Mouse (Mus musculus) CD4-positive, CD25-positive, alpha-beta regulatory T cell, adult 2 months (primary cell): ENCODE results near the gene Dcun1d4.
A peak's percentile ranks its signal among the peaks of the same experiment; 100 is the strongest.
"Not testable (repeated sequence)": the region's sequence is repeated elsewhere in the genome, so short reads cannot be mapped to it uniquely, and the experiment has no call there.

ENCODE experiments used
- DNase-seq: peaks from one replicate; pipeline ENCODE4 v3.0.0-alpha.2; 2012; ENCODE audit warnings: low read depth, low spot score

Gene Dcun1d4

GRCm38 (mm10) chr5:73480700-73481099, at the start of gene Dcun1d4:
Dcun1d4 (plus strand) TSS chr5:73481000.
- no peak for DNase-seq

GRCm38 (mm10) chr5:73431581-73431980, 49.2 kb upstream of the Dcun1d4 start:
- peak; percentile 69 for DNase-seq

DNA sequence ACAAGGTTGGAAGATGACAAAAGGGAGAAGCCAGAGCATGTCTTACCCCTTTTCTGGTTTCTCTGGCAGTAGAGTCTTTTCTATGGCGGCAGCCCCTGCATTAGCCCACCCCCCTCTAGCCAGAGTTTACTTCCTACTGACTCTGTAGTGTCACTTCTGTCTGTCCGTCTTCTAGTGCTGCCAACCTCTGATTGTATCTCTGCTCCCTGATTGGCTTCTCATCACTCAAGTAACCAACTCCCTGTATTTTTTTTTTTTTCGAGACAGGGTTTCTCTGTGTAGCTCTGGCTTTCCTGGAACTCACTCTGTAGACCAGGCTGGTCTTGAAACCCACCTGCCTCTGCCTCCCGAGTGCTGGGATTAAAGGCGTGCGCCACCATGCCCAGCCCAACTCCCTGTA, 48.0 kb upstream of the Dcun1d4 start:
- no peak for DNase-seq

- no peak for DNase-seq
Measured at GRCm38 (mm10) chr5:73434764-73435163, 46.0 kb upstream of the Dcun1d4 start.

GRCm38 (mm10) chr5:73442176-73442575, 38.6 kb upstream of the Dcun1d4 start:
- no peak for DNase-seq

DNA sequence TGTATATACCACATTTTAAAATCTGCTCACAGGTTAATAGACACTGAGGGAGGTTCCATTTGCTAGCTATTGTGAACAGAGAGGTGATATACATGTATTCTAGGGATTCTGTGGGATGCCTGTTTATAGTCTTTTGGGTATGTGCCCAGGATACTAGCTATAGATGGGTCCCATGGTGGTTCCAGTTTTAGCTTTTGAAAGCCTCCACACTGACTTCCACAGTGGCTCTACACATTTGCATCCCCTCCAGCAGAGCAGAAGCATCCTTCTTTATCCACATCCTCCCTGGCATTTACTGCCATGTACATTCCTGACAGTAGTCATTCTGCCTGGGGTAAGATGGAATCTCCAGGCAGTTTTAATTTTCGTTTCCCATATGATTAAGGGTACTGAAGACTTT, 30.5 kb upstream of the Dcun1d4 start:
- DNase-seq, result no peak

DNA sequence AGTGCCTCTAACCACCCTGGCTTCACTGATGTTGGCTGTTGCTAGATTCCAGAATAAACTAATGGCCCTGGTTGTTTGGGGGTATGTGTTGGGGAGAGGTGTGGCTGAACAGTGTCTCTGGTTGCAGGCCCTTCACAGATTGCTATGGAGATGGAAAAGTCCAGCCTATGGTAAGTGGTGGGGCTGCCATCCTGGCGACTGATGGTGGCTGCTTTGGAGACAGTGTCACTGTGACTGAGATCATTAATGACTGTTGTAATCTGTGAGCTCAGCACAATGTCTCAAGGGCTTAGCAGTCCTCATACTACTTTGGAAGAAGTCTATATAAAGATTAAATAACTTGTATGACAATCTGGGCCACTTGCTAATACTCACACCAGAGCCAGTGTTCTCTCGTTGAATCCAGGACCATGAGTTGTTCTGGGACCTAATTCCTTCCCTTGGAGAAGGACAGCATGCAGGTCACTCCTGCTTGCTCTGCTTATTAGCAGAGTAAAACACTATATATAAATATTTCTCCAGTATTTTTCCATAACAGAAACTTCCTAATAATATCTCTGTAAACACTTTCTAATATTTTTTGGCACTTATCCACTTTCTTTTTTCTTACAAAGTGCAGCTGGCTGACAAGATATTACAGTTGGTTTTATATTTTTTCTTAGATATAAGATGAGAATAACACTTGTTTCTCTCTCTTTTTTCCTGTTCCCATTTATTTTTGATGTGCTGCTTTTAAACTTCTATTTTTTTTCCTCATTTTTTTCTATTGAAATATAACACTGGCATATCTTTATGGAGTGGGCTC, 26.1 kb upstream of the Dcun1d4 start:
- DNase-seq, result no peak

DNA sequence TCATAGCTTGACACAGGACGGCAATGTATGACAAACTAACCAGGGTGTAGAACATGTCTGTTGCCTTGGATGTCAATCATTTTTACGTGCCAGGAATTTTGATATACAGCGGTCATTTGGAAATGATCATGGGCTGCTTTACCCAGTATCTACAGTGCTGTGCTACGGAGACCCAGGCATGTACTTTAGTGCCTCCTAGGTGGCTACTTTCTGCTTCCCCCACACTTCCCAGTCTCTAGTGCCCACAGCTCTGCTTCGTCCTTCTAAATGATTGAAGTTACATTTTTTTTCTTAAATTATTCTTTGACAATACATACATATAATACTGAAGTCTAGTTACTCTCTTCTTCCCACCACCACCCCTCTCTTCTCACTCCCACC, 25.5 kb upstream of the Dcun1d4 start:
- DNase-seq, result no peak

GRCm38 (mm10) chr5:73468462-73469433, 12.1 kb upstream of the Dcun1d4 start:
- DNase-seq, result no peak

DNA sequence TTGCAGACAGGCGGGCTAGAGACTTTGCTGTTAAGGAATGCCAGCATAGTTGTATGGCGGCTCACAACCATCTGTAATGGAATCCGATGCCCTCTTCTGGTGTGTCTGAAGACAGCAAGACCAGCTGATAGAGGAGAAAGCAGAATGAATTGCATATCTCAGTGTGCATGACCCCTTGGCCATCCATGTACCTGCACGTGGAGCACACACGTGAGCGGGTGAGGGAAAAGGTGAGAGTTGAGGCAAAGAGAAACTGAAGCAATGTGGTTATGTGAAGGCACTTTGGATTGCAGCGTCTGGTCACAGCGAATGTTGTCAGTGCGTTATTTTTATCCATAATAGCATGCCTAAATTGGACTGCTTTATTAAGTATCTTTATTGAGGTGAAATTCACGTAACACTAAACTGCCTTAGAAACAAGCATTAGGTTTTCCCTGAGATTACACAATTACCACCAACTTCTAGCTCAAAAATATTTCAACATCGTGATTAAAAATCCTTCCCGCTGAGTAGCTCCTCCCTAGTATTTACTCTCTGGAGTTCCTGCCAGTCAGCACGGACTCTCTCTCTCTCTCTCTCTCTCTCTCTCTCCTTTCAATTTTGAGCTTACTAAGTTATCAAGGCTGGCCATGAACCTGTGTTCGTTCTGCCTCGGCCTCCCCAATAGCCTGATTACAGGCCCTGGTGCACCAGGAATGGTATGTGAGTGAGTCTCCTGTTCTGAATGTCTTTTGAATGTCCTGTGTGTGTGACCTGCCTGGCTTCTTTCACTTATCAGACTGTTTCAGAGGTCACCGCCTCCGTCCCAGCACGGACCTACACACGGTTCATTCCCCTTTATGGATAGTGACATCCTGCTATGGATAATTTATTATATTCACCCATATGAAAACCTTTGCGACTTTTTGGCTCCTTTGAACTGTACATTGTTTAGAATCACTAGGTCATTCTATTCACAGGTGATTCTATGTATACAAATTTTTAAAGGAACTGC, 6.1 kb upstream of the Dcun1d4 start:
- DNase-seq, result no peak

DNA sequence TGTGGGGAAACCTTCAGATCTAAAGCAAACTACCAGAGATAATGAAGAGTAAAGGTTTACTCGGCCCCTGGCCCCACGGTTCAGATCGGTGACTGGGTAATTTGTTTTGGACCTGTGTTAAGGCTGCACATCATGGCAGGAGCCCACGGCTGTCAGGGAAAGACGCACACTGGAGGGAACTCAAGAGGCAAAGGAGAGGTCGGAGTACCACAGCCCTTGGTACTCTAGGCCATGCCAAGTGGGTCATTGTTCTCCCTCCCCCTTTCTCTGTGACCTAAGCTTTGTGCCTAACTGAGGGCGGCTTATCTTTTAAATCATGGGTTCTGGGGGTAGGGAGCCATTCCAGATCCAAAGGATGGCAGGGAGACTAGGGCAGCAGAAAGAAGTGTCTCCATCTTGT, 601 bp downstream of the Dcun1d4 start:
- DNase-seq, result no peak

DNA sequence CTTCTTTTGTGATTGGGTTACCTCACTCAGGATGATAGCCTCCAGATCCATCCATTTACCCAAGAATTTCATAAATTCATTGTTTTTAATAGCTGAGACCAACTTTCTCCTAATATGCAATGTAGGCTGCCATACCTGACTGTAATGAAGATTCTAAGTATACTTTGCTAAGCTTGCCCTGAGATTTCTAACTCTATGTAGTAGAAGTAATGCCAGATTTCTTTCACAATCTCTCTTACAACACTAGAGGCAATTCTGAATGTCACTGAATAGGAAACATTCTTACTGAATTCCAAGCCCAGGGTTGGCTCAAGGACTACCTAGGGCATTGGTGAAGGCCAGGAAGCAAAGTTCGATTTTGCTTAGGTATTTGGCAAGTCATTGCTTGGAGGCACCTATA, 1.6 kb downstream of the Dcun1d4 start:
- DNase-seq, result not testable (repeated sequence)

DNA sequence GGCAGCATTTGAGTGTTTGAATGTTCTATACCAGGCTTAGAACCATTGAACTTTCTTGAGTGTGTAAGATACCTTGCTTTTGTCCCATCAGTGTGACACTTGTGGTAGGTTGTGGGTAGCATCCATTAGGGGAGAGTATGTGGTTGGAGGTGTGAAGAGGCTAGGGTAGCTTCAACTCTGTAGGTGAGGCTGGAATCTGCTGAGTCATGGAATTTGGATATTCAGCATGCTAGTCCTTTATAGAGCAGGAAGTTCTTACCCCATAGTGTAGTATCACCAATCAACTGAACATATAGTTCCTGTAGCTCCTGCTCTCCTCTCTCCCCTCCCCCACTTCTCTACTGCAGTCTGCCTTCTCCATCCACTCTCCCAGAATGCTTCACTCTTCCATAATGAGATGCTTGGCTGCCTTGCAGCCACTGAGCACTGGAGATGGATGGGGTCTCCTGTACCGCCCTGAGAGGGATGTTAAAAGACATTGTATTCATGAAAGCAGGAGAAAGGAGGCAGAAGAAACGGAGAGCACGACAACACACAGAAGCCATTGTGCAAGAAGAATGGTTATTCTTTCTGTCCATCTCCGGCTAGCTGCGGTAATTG, 3.3 kb downstream of the Dcun1d4 start:
- no peak for DNase-seq

DNA sequence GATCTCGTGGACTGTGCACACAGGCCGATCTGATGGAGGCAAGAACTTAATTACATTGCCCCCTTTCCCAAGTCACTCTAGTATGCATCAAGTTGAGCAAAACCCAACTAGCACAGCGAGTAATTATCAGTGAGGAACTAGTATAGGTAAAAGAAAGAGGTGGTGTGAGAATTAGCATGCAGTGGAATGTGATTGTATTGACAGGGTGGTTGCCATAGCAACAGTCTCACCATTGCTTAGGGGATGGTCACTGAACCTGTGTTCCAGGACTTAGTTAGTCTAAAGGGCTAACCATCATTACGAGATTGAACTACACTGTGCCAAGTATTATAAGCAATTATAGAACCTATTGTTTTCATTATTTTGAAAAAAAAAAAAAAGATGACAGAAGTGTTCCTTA, 5.7 kb downstream of the Dcun1d4 start:
- no peak for DNase-seq

DNA sequence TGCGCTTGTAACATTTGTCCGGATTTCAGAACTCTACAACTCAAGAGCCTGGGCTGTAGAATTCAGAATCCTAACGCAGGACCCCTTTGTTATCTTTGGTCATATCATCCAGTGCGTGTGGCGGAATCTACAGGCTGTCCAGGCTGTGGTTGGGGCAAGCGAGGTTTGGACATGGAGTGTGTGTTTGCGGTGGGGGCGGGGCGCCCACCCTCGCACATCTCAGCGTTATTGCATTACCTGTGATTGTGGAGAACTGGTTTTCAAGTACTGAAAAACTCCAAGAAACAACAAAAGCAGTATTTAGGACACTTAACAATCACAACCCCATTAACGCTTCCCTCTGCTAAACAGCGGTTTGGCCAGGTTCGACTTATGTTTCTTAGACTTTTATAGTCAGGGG, 9.1 kb downstream of the Dcun1d4 start:
- no peak for DNase-seq

GRCm38 (mm10) chr5:73490596-73491073, 9.8 kb downstream of the Dcun1d4 start:
- peak; percentile 97 for DNase-seq

GRCm38 (mm10) chr5:73491074-73491836, 10.5 kb downstream of the Dcun1d4 start:
- no peak for DNase-seq

- peak; percentile 86 for DNase-seq
Measured at GRCm38 (mm10) chr5:73491837-73492720, 11.3 kb downstream of the Dcun1d4 start.

GRCm38 (mm10) chr5:73497401-73497800, 16.6 kb downstream of the Dcun1d4 start:
- DNase-seq, result no peak
